Mouse (Mus musculus): ENCODE measurements at regions not wholly inside any gene's neighbourhood (a gene's known extent, or its start where the extent isn't known, plus 50 kb on each side); places are given as distances from the start of the nearest gene placed in this dataset.

- no peak for TF ChIP-seq CTCF (IDR thresholded peaks at IDR 0.05; ENCODE audit: extremely low read depth, insufficient read depth, low read length)
- TF ChIP-seq POLR2A (IDR thresholded peaks at IDR 0.05; ENCODE audit: extremely low read depth, insufficient read depth, low read length), result no peak
These were observed 199.0 kb downstream of the 3110018I06Rik start for GRCm38 (mm10) chr12:107687447-107687846.

Measured in cortical plate, adult 2 months (tissue).